Mouse (Mus musculus): ENCODE data around the gene A730009L09Rik. TPM values are rescaled to one million over a fixed set of nuclear protein-coding genes. Genes with fewer than 3 reads are reported as not detected.

The A730009L09Rik gene
- not detected for polyA plus RNA-seq (2017; shearing (Covaris generic))

DNA sequence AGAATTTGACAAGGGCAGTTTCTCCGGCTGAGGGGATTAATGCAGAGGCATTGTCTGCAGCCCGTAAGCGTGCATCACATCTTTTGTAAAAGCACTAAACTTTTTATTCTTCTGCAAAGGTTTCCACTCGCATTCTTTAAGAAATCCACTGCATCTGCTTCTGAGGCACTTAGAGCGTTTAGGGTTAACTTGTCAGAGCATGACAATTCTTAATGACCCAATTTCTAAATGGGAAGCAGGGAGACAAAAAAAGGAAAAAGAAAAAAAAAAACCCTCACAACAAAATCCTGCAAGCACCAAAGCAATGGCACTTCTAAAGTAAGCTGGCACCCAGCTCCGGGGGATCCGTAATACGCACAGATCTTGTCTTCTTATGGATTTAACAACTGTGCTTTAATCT, at the start of gene A730009L09Rik:
A730009L09Rik (plus strand) TSS at position 301 of the 400 bp plus-strand sequence.

Other genes starting within 250 kb of the A730009L09Rik start
- gene Mrpl39, start 220.6 kb downstream of the A730009L09Rik start, polyA plus RNA-seq (2017; shearing (Covaris generic)) = 42.5 TPM